Mouse (Mus musculus): Measurements from ENCODE around the gene Ppt2.

The Ppt2 gene

GRCm38 (mm10) chr17:34585877-34586771, 42.2 kb downstream of the Ppt2 start:
- DNase-seq: no peak

DNA sequence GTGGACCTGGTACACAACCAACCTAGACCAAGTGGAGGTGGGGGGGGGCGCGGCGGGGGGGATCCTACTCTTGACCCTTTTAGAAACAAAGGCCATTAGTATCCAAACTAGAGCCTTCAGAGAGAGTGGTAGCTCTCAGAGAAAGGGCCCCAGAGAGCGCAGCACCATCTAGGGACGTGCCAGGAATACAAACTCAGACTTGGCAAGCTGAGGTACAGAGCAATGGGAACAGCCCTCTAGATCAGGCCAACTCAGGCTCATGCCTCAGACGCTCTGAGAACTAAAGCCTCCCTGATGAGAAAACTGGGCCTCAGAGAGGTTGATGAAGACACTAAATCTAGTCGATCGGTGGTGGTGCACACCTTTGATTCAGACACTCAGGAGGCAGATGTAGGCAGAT, 43.2 kb downstream of the Ppt2 start:
- DNase-seq: no peak

- no peak for DNase-seq
These were observed 44.5 kb downstream of the Ppt2 start for GRCm38 (mm10) chr17:34583819-34584218.

DNA sequence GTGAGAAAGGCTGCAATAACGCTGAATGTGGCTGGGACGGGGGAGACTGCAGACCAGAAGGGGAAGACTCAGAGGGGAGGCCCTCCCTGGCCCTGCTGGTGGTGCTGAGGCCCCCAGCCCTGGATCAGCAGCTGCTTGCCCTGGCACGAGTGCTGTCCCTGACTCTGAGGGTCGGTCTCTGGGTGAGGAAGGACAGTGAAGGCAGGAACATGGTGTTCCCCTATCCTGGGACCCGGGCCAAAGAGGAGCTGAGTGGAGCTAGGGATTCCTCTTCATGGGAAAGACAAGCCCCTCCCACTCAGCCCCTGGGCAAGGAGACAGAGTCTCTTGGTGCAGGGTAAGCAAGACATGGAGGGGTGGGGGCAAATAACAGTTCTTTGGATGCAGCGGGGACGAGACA, 44.9 kb downstream of the Ppt2 start:
- DNase-seq: no peak

- no peak for DNase-seq
These were observed 45.8 kb downstream of the Ppt2 start for GRCm38 (mm10) chr17:34582528-34582927.

- DNase-seq: no peak
These were observed 50.2 kb downstream of the Ppt2 start for GRCm38 (mm10) chr17:34578070-34578469.

DNA sequence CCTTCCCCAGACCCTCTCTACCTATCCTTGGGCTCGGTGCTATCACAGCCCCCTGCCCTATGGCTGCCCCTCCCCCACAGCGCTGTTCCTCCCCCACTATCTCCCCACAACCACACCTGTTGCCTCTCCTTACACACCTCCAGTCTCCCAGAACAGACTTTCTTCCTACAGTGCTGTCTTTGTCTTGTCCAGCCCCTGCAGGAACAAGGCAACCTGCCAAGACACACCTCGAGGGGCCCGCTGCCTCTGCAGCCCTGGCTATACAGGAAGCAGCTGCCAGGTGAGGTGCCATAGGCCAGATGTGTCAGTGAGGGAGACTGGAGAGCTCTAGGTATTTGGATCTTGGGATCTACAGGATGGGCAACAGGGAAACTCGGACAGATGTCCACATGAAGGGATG, 51.7 kb downstream of the Ppt2 start:
- no peak for DNase-seq

DNA sequence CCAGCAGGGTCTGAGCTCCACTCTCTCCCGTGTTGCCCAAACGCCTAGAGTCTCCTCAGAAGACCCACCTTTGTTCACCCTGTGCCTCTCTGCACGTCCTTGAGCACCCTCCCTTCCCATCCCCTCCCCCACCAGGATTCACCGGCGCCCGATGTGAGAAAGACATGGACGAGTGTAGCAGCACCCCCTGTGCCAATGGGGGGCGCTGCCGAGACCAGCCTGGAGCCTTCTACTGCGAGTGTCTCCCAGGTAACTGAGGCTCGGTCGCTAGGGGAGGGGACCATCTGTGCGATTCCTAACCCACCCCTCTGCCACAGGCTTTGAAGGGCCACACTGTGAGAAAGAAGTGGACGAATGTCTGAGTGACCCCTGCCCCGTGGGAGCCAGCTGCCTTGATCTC, 55.9 kb downstream of the Ppt2 start:
- DNase-seq: no peak

- no peak for DNase-seq
These were observed 56.4 kb downstream of the Ppt2 start for GRCm38 (mm10) chr17:34571875-34572274.

DNA sequence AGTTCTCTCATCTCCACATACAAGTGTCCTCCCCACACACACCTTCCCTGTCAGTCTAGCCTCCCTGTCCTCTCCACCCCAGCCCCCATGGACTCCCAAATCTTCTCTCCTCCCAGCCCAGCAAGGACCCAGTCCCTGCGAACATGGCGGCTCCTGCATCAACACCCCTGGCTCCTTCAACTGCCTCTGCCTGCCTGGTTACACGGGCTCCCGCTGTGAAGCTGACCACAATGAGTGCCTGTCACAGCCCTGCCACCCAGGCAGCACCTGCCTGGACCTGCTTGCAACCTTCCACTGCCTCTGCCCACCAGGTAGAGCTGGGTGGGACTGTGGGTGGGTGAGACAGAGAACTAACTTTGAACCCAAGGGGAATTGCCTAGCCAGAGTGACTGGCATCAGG, 58.4 kb downstream of the Ppt2 start:
- no peak for DNase-seq

DNA sequence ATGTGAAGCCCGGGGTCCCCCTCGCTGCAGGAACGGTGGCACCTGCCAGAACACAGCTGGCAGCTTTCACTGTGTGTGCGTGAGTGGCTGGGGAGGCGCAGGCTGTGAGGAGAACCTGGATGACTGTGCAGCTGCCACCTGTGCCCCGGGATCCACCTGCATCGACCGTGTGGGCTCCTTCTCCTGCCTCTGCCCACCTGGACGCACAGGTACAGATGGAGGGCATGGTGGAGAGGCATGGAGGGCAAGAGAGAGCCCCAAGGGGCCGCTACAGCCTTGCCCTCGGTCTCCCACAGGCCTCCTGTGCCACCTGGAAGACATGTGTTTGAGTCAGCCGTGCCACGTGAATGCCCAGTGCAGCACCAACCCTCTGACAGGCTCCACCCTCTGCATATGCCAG, 59.9 kb downstream of the Ppt2 start:
- no peak for DNase-seq

- DNase-seq: no peak
These were observed 61.0 kb downstream of the Ppt2 start for GRCm38 (mm10) chr17:34567311-34567710.
